Mouse (Mus musculus) liver, embryonic 12.5 days (tissue): ENCODE results near the gene Syt2. TPM values are rescaled to one million over a fixed set of nuclear protein-coding genes. Genes with fewer than 3 reads are reported as not detected.

Experiments
- ATAC-seq: fragments of 200-750 bp; cut with Nextera tagmentation; 2 replicates; pipeline ENCODE4 v1.8.0; 2017; ENCODE audit warnings: moderate number of reproducible peaks, mild to moderate bottlenecking, moderate library complexity
- H3K27ac ChIP-seq: fragments of 300-500 bp; sonication (generic); 2 replicates; pipeline ENCODE4 v1.5.1; 2016; ENCODE audit warnings: mild to moderate bottlenecking
- H3K27me3 ChIP-seq: fragments of 300-500 bp; sonication (generic); replicated peaks from 2 replicates; pipeline ENCODE4 v1.6.1; 2016; ENCODE audit warnings: mild to moderate bottlenecking, moderate library complexity
- H3K36me3 ChIP-seq: fragments of 300-500 bp; sonication (generic); 2 replicates; pipeline ENCODE4 v1.6.1; 2016; ENCODE audit warnings: mild to moderate bottlenecking, moderate library complexity
- H3K4me1 ChIP-seq: fragments of 300-500 bp; sonication (generic); 2 replicates; pipeline ENCODE4 v1.6.1; 2016
- H3K4me2 ChIP-seq: fragments of 300-500 bp; sonication (generic); 2 replicates; pipeline ENCODE4 v1.6.1; 2016; ENCODE audit warnings: mild to moderate bottlenecking, moderate library complexity
- H3K4me3 ChIP-seq: fragments of 300-500 bp; sonication (generic); 2 replicates; pipeline ENCODE4 v1.5.1; 2016; ENCODE audit warnings: mild to moderate bottlenecking, moderate library complexity
- H3K9ac ChIP-seq: fragments of 300-500 bp; sonication (generic); 2 replicates; pipeline ENCODE4 v1.6.1; 2016; ENCODE audit warnings: mild to moderate bottlenecking, moderate library complexity
- H3K9me3 ChIP-seq: fragments of 300-500 bp; sonication (generic); replicated peaks from 2 replicates; pipeline ENCODE4 v1.6.1; 2016; ENCODE audit warnings: mild to moderate bottlenecking, moderate library complexity
- WGBS: fragments of 180-500 bp; shearing (Covaris S2); methylation state at CpG from one replicate; pipeline ENCODE4 v1.1.7; 2016; ENCODE audit not compliant: insufficient replicate concordance; 5-methylcytosine and 5-hydroxymethylcytosine counted together
- polyA plus RNA-seq: library from polyadenylated mRNA; unstranded; fragments of >200 nt; fragmentation: Nextera tagmentation; extraction: Ambion mirVana; gene quantifications from 2 replicates; pipeline ENCODE4 v1.2.1, GENCODE M21; 2016

Syt2 gene
- polyA plus RNA-seq, 1 experiment from 2014 or later: 0.32 TPM

DNA sequence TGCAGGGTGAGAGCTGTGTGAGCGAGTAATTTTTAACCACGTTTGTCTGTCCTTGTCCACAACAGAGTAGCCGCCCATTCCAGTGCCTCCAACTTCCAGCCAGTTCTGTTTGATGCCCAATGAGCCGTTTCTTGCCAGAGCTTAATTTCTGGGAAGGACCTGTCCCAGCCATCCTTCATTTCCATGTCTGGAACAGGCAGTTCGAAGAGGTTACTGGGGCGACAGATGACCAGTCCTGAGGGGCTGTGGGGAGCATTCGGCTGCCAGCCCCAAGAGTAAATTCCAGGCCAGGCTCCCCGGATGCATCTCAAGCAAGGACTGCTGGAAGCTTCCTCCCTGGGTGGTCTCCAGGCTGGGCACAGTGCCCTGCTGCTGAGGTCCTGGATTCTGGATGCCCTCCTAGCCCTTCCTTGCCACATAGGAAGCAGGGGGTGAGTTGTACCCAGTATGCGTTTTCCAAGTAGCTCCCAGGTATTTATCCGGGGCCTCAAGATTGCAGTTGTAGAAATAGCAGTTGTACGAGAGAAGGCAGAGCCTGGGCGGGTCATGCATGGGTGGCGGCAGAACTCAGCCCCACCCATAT, 4.9 kb downstream of the Syt2 start:
- peaks cover 79% of the 10 kb centered on the region for H3K27me3 ChIP-seq

DNA sequence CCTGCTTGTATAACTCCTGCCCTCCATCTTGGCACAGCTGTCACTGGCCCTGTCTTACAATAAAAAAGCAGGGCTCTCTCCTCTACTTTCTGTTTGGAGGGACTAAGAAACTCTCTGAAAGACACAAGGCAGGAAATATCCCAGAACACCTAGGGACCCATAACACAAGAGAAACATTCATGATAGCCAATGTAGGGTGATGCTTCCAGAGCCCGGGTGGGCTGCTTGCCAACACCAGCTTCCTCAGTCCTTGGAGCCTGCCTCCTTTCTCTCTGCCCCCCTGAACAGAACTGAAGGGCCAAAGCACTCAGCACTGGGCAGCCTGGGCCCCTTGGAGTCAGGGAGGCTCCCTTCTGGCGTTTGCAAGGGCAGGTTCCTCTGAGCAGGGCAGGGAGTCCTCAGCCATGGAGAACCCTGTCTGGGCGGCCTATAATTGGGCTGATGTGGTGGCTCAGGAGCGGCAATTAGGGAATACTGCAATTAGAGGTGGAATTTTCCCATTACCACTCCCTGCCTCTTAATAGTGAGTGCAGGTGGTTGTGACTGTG, 5.4 kb downstream of the Syt2 start:
- WGBS: 37% methylated on average over 4 of the region's 4 CpGs
- H3K4me3 ChIP-seq: no peak overlapping the region

More for the DNA sequence above, 4.9 kb downstream of the Syt2 start:
- 54% methylated on average over 13 of the region's 13 CpGs for WGBS
- no peak overlapping the region for H3K9ac ChIP-seq
- H3K9me3 ChIP-seq: no peaks in the 10 kb centered on the region
- ATAC-seq: no peak
- peaks cover 14% of the 10 kb centered on the region; the same call in 1 of the 2 replicates for H3K4me1 ChIP-seq
- no peak overlapping the region for H3K4me3 ChIP-seq
- H3K36me3 ChIP-seq: no peaks in the 10 kb centered on the region
- H3K4me2 ChIP-seq: no peak overlapping the region
- H3K27ac ChIP-seq: no peak overlapping the region

DNA sequence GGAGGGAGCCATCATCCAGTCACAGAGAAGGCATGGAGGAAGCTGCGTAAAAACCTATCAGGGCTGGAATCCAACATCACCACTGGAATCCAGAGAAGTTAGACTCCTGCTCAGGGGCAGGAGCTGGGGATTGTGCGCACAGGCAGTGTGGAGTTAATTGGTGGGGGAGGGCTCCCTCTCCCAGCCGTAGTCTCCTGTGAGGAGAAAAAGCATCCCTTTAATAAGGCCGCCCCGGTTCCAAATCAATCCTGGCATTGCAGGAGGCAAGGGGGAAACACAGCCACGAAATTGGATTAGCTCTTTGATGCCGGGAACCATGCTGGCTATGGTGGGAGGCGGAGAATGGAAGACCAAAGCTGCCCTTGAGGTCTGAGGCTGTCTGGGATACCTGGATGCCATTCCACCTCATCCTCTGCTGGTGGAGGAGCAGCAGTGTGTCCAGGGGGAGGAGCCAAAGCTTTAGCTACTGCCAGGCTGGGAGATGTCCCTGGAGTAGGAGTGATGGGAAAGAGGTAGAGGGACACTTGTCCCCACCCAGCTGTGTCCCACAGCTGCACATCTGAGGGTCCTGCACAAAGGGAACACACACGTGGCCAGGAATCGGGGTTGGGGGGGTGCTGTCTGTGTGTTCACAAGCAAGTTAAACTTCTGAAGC, 7.3 kb downstream of the Syt2 start:
- H3K27me3 ChIP-seq: peaks cover 65% of the 10 kb centered on the region
- no peak overlapping the region for H3K9ac ChIP-seq
- H3K4me2 ChIP-seq: no peak overlapping the region
- 27% methylated on average over 10 of the region's 10 CpGs for WGBS
- H3K27ac ChIP-seq: no peak overlapping the region
- ATAC-seq: no peak
- no peak overlapping the region for H3K4me3 ChIP-seq
- H3K36me3 ChIP-seq: no peaks in the 10 kb centered on the region
- no peaks in the 10 kb centered on the region for H3K9me3 ChIP-seq
- 0 out of 2 replicates have a peak, but pooled peaks cover 5% of the 10 kb centered on the region for H3K4me1 ChIP-seq

More for the DNA sequence above, 5.4 kb downstream of the Syt2 start:
- no peaks in the 10 kb centered on the region for H3K36me3 ChIP-seq
- peaks cover 8% of the 10 kb centered on the region; the same call in 1 of the 2 replicates for H3K4me1 ChIP-seq
- ATAC-seq: no peak
- peaks cover 75% of the 10 kb centered on the region for H3K27me3 ChIP-seq
- no peak overlapping the region for H3K4me2 ChIP-seq
- H3K9ac ChIP-seq: no peak overlapping the region
- H3K9me3 ChIP-seq: no peaks in the 10 kb centered on the region
- no peak overlapping the region for H3K27ac ChIP-seq

DNA sequence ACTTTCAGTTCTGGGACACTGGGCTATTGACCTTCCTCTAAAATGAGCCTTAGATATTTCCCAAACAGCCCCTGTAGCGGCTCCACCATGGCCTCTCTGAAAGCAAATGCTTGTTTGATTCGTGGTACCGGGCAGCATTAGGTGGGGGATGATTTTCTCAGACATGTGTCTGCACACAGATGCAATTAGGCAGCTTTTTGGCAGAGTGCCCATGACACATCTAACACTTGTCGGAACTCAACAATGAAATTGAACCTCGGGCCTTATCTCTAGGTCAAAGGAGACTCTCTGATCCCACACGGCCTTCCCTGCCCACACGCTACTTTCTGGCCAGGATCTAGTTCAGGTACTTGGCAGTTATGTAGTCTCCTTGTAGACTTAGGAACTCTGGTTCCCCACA, 12.4 kb downstream of the Syt2 start:
- H3K9me3 ChIP-seq: no peaks in the 10 kb centered on the region
- no peaks in the 10 kb centered on the region for H3K4me1 ChIP-seq
- H3K4me3 ChIP-seq: no peak overlapping the region
- peaks cover 29% of the 10 kb centered on the region for H3K27me3 ChIP-seq
- WGBS: 57% methylated on average over 7 of the region's 7 CpGs
- H3K36me3 ChIP-seq: no peaks in the 10 kb centered on the region
- no peak for ATAC-seq
- no peak overlapping the region for H3K9ac ChIP-seq
- H3K27ac ChIP-seq: no peak overlapping the region
- no peak overlapping the region for H3K4me2 ChIP-seq

DNA sequence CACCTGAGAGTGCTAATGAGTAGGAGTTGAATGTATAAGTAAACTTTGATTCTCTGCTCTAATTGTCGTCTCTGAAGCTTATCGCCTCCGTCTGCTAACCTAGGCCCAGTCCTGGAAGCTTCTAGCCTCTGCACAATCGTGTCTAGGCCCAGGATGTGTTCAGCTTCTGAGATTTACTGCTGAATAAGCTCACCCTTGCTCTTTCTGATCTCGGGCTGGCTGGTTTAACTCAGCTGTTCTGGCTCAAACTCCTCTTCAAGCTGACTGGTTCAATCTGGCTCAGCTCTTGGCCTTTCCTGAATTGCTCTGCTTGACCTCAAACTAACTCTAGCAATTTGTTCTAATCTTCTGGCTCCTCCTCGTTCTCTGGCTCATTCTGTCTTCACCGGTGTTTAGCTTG, 13.7 kb downstream of the Syt2 start:
- peaks cover 27% of the 10 kb centered on the region; the same call in 1 of the 2 replicates for H3K27me3 ChIP-seq
- H3K27ac ChIP-seq: no peak overlapping the region
- H3K4me2 ChIP-seq: no peak overlapping the region
- no peaks in the 10 kb centered on the region for H3K36me3 ChIP-seq
- no peaks in the 10 kb centered on the region for H3K4me1 ChIP-seq
- no peaks in the 10 kb centered on the region for H3K9me3 ChIP-seq
- no peak for ATAC-seq
- no peak overlapping the region; the same call in 1 of the 2 replicates for H3K9ac ChIP-seq
- H3K4me3 ChIP-seq: no peak overlapping the region
- 46% methylated on average over 7 of the region's 7 CpGs for WGBS

GRCm38 (mm10) chr1:134671234-134672070, 25.0 kb downstream of the Syt2 start:
- no peaks in the 10 kb centered on the region for H3K36me3 ChIP-seq
- no peak overlapping the region for H3K4me2 ChIP-seq
- no peak overlapping the region for H3K9ac ChIP-seq
- H3K4me3 ChIP-seq: no peak overlapping the region
- H3K27ac ChIP-seq: no peak overlapping the region
- 63% methylated on average over 10 of the region's 10 CpGs for WGBS
- ATAC-seq: no peak
- H3K9me3 ChIP-seq: no peaks in the 10 kb centered on the region
- H3K27me3 ChIP-seq: no peaks in the 10 kb centered on the region; the same call in 1 of the 2 replicates
- H3K4me1 ChIP-seq: no peaks in the 10 kb centered on the region

- Histone ChIP-seq H3K9ac (no peak overlapping the region), H3K4me2 (no peak overlapping the region), H3K4me1 (no peaks in the 10 kb centered on the region), H3K4me3 (no peak overlapping the region), H3K9me3 (no peaks in the 10 kb centered on the region), H3K27ac (no peak overlapping the region), H3K36me3 (no peaks in the 10 kb centered on the region), H3K27me3 (no peaks in the 10 kb centered on the region; the same call in 1 of the 2 replicates)
- ATAC-seq: no peak
- WGBS: 4% methylated on average over 1 of the region's 1 CpGs
These were observed 27.8 kb downstream of the Syt2 start for GRCm38 (mm10) chr1:134674312-134674711.

- H3K9me3 ChIP-seq: no peaks in the 10 kb centered on the region
- no peaks in the 10 kb centered on the region for H3K36me3 ChIP-seq
- no peak overlapping the region for H3K9ac ChIP-seq
- ATAC-seq: no peak
- WGBS: 25% methylated on average over 4 of the region's 4 CpGs
- H3K4me2 ChIP-seq: no peak overlapping the region
- peaks cover 8% of the 10 kb centered on the region; the same call in 1 of the 2 replicates for H3K27me3 ChIP-seq
- no peaks in the 10 kb centered on the region for H3K4me1 ChIP-seq
- no peak overlapping the region for H3K4me3 ChIP-seq
- no peak overlapping the region for H3K27ac ChIP-seq
These were observed 33.0 kb downstream of the Syt2 start for GRCm38 (mm10) chr1:134679445-134679844.

- 12% methylated on average over 6 of the region's 6 CpGs for WGBS
- Histone ChIP-seq H3K27ac (no peak overlapping the region), H3K9ac (no peak overlapping the region), H3K4me2 (no peak overlapping the region), H3K4me1 (no peaks in the 10 kb centered on the region), H3K9me3 (no peaks in the 10 kb centered on the region), H3K27me3 (peaks cover 8% of the 10 kb centered on the region; the same call in 1 of the 2 replicates), H3K36me3 (no peaks in the 10 kb centered on the region), H3K4me3 (no peak overlapping the region)
- ATAC-seq: no peak
These were observed 34.1 kb downstream of the Syt2 start for GRCm38 (mm10) chr1:134680617-134681016.

DNA sequence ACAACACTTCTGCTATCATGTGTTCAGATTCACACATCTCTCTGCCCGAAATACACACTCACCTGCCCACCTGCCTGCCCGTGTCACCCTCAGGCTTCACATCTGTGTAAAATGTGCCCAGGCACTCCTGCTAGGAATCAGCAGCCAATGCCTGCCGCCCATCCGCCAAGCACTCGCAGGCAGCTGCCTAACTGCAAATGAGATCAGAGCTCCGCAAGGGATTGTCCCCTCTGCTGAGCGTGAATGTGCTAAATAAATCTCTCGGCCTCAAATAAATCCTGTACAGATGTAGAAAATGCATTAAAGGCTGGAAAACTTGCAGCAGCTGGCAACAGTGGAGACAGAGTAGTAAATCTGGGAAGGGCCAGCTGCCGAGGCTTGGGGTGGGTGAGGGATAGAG, 36.0 kb downstream of the Syt2 start:
- no peaks in the 10 kb centered on the region for H3K9me3 ChIP-seq
- H3K27ac ChIP-seq: no peak overlapping the region
- no peak overlapping the region for H3K4me2 ChIP-seq
- WGBS: 40% methylated on average over 9 of the region's 9 CpGs
- no peak overlapping the region for H3K9ac ChIP-seq
- H3K4me1 ChIP-seq: no peaks in the 10 kb centered on the region
- no peak overlapping the region for H3K4me3 ChIP-seq
- H3K36me3 ChIP-seq: no peaks in the 10 kb centered on the region
- H3K27me3 ChIP-seq: peaks cover 8% of the 10 kb centered on the region; the same call in 1 of the 2 replicates
- no peak for ATAC-seq

DNA sequence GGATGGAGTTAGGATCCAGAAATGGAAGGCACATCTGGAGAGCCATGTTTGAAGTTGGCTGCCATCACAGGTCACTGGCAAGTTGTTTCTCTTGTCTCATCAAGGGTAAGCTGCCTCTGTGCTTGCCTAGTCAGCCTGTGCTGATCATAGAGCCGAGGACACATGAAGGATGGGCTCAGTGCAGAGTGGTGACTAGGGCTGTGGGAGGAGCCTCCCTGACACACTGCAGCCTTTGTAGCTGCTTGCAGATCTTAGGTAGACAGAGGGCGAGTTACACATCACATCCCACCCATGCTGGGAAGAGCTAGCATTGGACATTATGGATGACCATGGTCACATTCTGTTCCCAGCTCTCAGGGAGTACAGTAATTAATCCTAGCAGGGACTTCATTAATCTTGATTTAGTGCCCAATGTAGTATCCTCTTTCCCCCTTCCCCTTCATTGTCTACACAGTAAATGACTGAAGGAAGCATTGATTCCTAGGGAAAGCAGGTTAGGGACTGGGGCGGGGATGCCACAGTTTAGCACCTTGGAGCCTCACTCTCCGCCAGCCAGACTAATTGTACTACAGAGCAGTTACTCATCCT, 40.5 kb downstream of the Syt2 start:
- Histone ChIP-seq H3K4me3 (no peak overlapping the region), H3K4me2 (no peak overlapping the region), H3K9me3 (no peaks in the 10 kb centered on the region), H3K9ac (no peak overlapping the region), H3K27ac (no peak overlapping the region), H3K4me1 (no peaks in the 10 kb centered on the region), H3K27me3 (peaks cover 9% of the 10 kb centered on the region; the same call in 1 of the 2 replicates), H3K36me3 (no peaks in the 10 kb centered on the region)
- 46% methylated on average over 4 of the region's 4 CpGs for WGBS
- no peak for ATAC-seq
